Mouse (Mus musculus) embryonic fibroblast, embryonic 13.5 days (primary cell): ENCODE data around the gene Vipas39. TPM values are rescaled to one million over a fixed set of nuclear protein-coding genes. Genes with fewer than 3 reads are reported as not detected.
"Not testable (repeated sequence)": the region's sequence is repeated elsewhere in the genome, so short reads cannot be mapped to it uniquely, and the experiment has no call there.

Source experiments
- H3K27ac ChIP-seq: 2 replicates; pipeline ENCODE4 v1.5.1; 2012; ENCODE audit warnings: low read length, control low read depth, inconsistent platforms; ENCODE audit not compliant: insufficient read depth
- H3K4me1 ChIP-seq: 2 replicates; pipeline ENCODE4 v1.6.1; 2011; ENCODE audit warnings: low read length; ENCODE audit not compliant: control insufficient read depth, insufficient read depth
- H3K4me3 ChIP-seq: 2 replicates; pipeline ENCODE4 v1.5.1; 2011; ENCODE audit warnings: mild to moderate bottlenecking, control low read depth, low read length; ENCODE audit not compliant: insufficient read depth
- CTCF ChIP-seq: IDR thresholded peaks from 2 replicates; pipeline ENCODE4 v1.5.1; 2011; ENCODE audit warnings: mild to moderate bottlenecking, control low read depth, low read length, moderate library complexity, borderline replicate concordance; ENCODE audit not compliant: insufficient read depth
- POLR2A ChIP-seq: IDR thresholded peaks from 2 replicates; pipeline ENCODE4 v1.6.1; 2011; ENCODE audit warnings: low read depth, mild to moderate bottlenecking, control low read depth, low read length, moderate library complexity
- polyA plus RNA-seq: library from polyadenylated mRNA; stranded (reverse); fragments of >200 nt; gene quantifications from 2 replicates; pipeline ENCODE4 v1.2.4, GENCODE M21; 2011; ENCODE audit warnings: low read depth; ENCODE audit not compliant: missing spikeins, insufficient read length

Vipas39 gene
- polyA plus RNA-seq, 1 experiment, result 29.3 TPM

DNA sequence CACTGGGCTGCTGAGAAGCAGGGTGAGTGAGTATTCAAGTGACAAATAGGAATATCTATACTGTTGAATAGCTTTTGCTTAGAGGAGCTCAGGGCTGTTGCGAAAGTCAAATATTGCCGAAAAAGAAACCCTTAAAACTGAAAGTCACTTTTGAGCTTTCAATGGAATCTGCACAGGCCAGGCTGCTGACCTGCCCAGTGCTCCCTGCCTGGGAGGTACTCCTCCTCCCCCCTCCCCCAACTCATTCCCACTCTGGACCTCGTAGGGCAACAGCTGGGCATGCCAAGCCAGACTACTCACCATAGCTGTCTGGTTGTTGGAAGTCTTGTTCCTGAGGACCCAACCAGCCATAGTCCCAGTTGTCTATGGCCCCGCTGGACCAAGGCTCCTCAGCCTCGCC, 18.7 kb upstream of the Vipas39 start:
- H3K4me3 ChIP-seq, result no peak overlapping the region
- no peaks in the 10 kb centered on the region for H3K4me1 ChIP-seq
- TF ChIP-seq POLR2A (no peak), CTCF (no peak)
- no peak overlapping the region for H3K27ac ChIP-seq

- Histone ChIP-seq H3K4me1 (no peaks in the 10 kb centered on the region), H3K27ac (no peak overlapping the region), H3K4me3 (no peak overlapping the region)
- no peak for TF ChIP-seq CTCF
- TF ChIP-seq POLR2A, result no peak
Observed at GRCm38 (mm10) chr12:87284268-87284667, 18.2 kb upstream of the Vipas39 start.

GRCm38 (mm10) chr12:87283706-87284105, 17.6 kb upstream of the Vipas39 start:
- Histone ChIP-seq H3K27ac (no peak overlapping the region), H3K4me3 (no peak overlapping the region), H3K4me1 (no peaks in the 10 kb centered on the region)
- TF ChIP-seq POLR2A (no peak), CTCF (no peak)

GRCm38 (mm10) chr12:87282743-87283142, 16.7 kb upstream of the Vipas39 start:
- no peak overlapping the region for H3K27ac ChIP-seq
- TF ChIP-seq CTCF, result no peak
- no peak for TF ChIP-seq POLR2A

GRCm38 (mm10) chr12:87281766-87282165, 15.7 kb upstream of the Vipas39 start:
- H3K27ac ChIP-seq, result no peak overlapping the region
- H3K4me1 ChIP-seq, result peaks cover 2% of the 10 kb centered on the region; the same call in 1 of the 2 replicates
- no peak overlapping the region for H3K4me3 ChIP-seq
- TF ChIP-seq CTCF, result no peak
- TF ChIP-seq POLR2A, result no peak

More at GRCm38 (mm10) chr12:87282743-87283142, 16.7 kb upstream of the Vipas39 start:
- Histone ChIP-seq H3K4me3 (no peak overlapping the region), H3K4me1 (peaks cover 2% of the 10 kb centered on the region; the same call in 1 of the 2 replicates)

DNA sequence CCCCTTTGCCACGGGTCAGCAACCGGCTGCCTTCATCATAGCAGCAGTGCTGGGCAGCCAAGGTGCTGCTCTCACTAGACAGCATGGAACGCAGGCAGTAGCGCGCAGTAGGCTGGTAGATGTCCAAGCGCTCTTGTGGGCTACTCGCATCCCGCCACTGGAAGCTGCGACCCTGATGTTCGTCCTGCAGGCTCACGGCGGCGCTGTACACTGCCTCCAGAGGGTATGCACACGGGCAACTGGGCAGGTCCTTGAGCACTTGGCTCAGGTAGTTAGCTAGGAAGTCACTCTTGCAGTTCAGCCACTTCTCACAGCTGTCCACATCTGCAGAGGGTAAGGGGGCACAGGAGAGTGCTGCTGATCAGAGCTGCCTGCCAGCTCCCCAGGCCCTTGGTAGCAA, 13.8 kb upstream of the Vipas39 start:
- peaks cover 2% of the 10 kb centered on the region; the same call in 1 of the 2 replicates for H3K4me1 ChIP-seq
- H3K27ac ChIP-seq, result no peak overlapping the region
- no peak for TF ChIP-seq CTCF
- no peak overlapping the region for H3K4me3 ChIP-seq

DNA sequence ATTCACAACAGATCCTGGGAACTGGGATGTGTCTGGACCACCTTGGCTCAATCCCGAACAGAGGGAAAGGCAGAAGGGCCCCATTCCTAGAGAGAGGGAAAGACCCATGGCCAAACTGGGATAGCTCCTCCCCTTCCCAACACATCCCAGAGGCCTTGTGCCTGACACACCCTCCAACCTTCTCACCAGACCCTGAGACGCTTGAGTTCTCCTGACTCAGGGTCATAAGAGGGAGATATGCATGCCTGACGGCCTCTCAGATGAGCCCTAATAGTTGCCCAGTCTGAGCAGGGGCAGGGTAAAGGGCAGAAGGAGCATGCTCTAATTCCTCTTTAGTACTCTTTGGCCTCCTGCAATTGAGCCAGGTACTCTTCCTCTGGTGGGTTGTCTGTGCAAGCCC, 13.3 kb upstream of the Vipas39 start:
- no peak for TF ChIP-seq CTCF
- no peak for TF ChIP-seq POLR2A
- no peak overlapping the region for H3K27ac ChIP-seq
- no peak overlapping the region for H3K4me3 ChIP-seq
- H3K4me1 ChIP-seq, result peaks cover 2% of the 10 kb centered on the region; the same call in 1 of the 2 replicates

- Histone ChIP-seq H3K4me3 (no peak overlapping the region), H3K4me1 (peaks cover 2% of the 10 kb centered on the region; the same call in 1 of the 2 replicates), H3K27ac (no peak overlapping the region)
- no peak for TF ChIP-seq CTCF
- TF ChIP-seq POLR2A, result no peak
Observed at GRCm38 (mm10) chr12:87278118-87278730, 12.2 kb upstream of the Vipas39 start.

DNA sequence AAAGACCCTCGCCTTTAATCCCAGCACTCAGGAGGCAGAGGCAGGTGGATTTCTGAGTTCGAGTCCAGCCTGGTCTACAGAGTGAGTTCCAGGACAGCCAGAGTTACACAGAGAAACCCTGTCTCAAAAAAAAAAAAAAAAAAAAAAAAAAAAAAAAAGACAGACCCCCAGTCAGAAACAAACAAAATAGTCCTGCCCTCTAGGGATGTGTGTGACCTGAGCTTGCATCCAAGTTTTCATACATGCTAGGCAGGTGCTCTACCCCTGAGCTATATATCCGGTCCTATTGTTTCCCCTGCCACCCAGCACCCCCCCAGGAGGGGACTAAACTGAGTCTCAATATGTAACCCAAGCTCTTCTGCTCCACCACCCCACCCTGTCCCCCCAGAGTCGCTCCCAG, 11.2 kb upstream of the Vipas39 start:
- H3K4me1 ChIP-seq, H3K27ac ChIP-seq, H3K4me3 ChIP-seq: not testable (repeated sequence)

GRCm38 (mm10) chr12:87274853-87275831, 9.1 kb upstream of the Vipas39 start:
- TF ChIP-seq CTCF, result no peak
- TF ChIP-seq POLR2A, result no peak
- no peak overlapping the region for H3K27ac ChIP-seq
- H3K4me3 ChIP-seq, result no peak overlapping the region
- H3K4me1 ChIP-seq, result peaks cover 2% of the 10 kb centered on the region; the same call in 1 of the 2 replicates
